In genomic region chr5:15656959-15657358, GRCm38 (mm10) we compare ENCODE assay signal across 40 mouse cellular contexts. TPM values are rescaled to one million over a fixed set of nuclear protein-coding genes. Genes with fewer than 3 reads are reported as not detected.
"Had no signal": no experiment of that assay in that cellular context is flagged by ENCODE, and none has a peak within 500 bp of the region (broad histone marks: within the 10 kb centered on the region; RNA-seq: fewer than 3 reads in every experiment).

Gene 4930572O03Rik, minus strand, starts transcription at chr5:15657059.

RNA-seq across cellular contexts. Expression of gene 4930572O03Rik, which starts in this region (rescaled TPM):
- total RNA-seq: left cerebral cortex, adult 2 months; left cerebral cortex, adult 8-10 months; left cerebral cortex, postnatal 10 days; left cerebral cortex, postnatal 14 days; left cerebral cortex, postnatal 25 days; left cerebral cortex, postnatal 36 days; left cerebral cortex, postnatal 4 days; liver, adult 2 months; megakaryocyte progenitor cell, adult 5-6 weeks; megakaryocyte, adult 5-6 weeks; megakaryocyte-erythroid progenitor cell, adult 5-6 weeks; midbrain, postnatal 0 days; monocyte, adult 5-6 weeks had no signal
- polyA plus RNA-seq: limb, embryonic 10.5 days; limb, embryonic 11.5 days; limb, embryonic 12.5 days; limb, embryonic 13.5 days; limb, embryonic 14.5 days; limb, embryonic 15.5 days; liver, adult 2 months; liver, embryonic 11.5 days; liver, embryonic 12.5 days; liver, embryonic 13.5 days; liver, embryonic 14.5 days; liver, embryonic 15.5 days; liver, embryonic 16.5 days; liver, postnatal 0 days; lung, adult 2 months; lung, embryonic 14.5 days; lung, embryonic 15.5 days; lung, embryonic 16.5 days; lung, postnatal 0 days; macrophage; midbrain, embryonic 10.5 days; midbrain, embryonic 12.5 days; midbrain, embryonic 13.5 days; midbrain, embryonic 14.5 days; midbrain, embryonic 15.5 days; midbrain, embryonic 16.5 days; midbrain, postnatal 0 days; myocyte; neural tube, embryonic 11.5 days had no signal
